Mouse (Mus musculus) ovary, adult 18-20 months (tissue): ENCODE results near the gene Tsks.

Source experiments
- DNase-seq: peaks from one replicate; pipeline ENCODE4 v3.0.0; 2022; ENCODE audit warnings: low spot score, mixed read lengths

Gene Tsks

DNA sequence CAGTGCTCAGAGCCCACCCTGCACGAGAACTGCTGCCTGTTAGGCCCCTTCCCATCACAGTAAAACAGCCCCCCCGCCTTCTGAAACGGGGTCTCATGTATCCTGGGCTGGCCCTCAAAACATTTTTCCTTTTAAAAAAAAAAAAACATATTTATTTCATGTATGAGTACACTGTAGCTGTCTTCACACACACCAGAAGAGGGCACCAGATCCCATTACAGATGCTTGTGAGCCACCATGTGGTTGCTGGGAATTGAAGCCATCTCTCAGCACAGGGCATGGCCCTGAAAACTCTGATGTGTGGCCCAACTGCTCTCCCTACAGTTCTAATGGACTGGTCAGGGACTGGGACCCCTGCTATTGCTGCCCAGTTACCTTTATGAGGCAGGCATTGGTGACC is 35.3 kb downstream of the Tsks start:
- no peak for DNase-seq

- DNase-seq = no peak
Measured at GRCm38 (mm10) chr7:44981539-44981938, 38.5 kb downstream of the Tsks start.

DNA sequence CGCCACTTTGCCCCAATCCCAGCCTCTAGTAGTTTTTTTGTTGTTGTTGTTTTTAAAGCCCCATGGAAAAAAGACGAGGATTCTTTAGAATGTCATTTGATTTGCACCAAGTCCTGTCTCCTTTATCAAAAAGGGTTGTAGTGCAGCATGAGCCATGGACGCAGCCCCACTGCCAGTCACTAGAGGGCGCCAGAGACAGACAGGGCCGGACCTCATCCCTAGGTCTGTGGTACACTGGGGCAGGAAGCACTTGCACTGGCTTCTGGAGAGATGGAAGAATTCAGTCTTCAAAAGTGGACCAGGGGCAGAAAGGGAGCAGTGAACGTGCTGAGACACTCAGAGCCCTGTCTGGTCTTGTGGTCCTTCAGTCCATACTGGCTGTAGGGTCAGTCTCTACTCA is 40.1 kb downstream of the Tsks start:
- peak; percentile 59 for DNase-seq

GRCm38 (mm10) chr7:44983944-44984832 is 41.2 kb downstream of the Tsks start:
- DNase-seq = no peak

DNA sequence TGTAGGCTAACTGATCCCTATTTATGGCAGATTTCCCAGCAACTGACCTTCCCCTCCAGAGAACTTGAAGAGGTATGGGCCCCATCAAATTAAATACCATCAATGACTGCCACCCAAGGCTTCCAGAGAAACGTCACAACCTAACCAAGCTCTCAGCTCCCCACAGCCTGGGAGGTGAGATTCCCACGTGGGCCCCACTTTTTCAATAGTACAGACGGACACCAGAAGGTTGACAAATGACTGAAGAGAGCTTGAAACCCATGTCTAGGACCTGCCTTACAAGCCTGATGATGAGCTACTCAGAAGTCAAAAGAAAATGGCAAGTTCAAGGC is 41.8 kb downstream of the Tsks start:
- DNase-seq = no peak

DNA sequence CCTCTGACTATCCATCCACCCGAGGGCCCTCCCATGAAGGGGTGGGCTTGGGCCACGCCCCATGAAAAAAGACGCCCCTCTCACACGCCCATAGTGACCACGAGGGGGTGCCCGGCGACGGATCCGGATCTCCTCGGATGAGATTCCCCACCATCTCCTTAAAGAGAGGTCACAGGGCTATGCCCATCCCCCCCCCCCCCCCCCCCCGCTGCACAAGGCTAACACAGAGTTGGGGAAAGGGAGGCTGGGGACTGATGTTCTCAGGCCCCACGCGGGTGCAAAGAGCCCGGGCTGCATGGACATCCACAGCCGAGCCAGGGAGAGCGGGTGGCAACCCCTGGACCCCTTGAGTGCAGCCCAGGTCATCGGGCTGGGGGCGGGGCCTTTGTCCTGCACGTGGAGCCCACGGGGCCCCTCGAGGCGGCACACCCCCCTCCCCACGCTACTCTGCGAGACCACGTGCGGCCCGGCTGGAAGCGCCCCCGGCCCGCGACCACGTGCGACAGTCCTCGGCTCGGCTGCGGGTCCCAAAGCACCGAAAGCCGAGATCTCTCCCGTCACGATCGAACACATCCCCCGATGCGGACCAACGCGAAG is 42.7 kb downstream of the Tsks start:
- peak; percentile 69 for DNase-seq

- peak; percentile 99 for DNase-seq
Measured at GRCm38 (mm10) chr7:44986192-44986878, 43.3 kb downstream of the Tsks start, which contains the start of gene Prmt1. Prmt1 (minus strand) TSS chr7:44986568.

DNA sequence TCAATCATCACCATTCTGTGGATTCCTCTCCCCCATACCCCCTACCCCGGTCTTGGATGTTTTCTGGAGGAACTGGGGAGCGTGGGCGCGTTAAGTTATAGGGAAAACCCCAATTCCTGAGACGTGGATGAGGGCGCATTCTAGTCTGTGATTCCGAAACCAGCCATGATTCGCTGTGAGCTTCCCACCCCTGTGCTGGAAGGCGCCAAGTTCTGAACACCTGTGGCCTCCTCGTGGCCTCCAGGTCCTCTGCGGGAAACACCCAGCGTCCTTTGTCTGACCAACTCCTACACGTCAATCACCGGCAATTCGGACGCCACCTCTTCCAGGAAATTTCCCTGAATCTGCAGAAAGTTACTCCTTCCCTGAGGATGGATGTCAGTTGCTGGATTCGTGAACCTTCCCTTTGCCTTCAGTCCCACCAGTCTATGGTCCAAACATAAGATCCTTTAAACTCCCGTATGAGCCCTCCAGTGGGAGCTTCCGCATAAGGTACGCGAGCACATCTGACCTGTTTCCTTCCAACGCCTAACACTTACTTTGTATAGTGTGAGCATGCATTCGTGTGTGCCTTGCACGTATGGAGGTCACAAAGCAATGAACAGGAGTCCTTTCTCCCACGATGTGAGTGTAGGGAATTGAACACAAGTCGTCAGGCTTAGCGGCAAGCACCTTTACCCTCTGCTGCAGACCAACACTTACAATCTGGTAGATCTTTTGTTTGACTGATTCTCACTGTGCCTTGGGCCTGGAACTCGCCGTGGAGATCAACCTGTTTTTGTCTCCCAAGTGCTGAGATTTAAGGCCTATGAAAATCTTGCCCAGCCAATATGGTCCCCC is 44.1 kb downstream of the Tsks start:
- no peak for DNase-seq

GRCm38 (mm10) chr7:44996672-44997071 is 53.7 kb downstream of the Tsks start:
- no peak for DNase-seq

- DNase-seq = peak; percentile 92
Measured at GRCm38 (mm10) chr7:44997231-44997939, 54.4 kb downstream of the Tsks start, which contains the start of gene Irf3. Irf3 (plus strand) TSS chr7:44997648.

DNA sequence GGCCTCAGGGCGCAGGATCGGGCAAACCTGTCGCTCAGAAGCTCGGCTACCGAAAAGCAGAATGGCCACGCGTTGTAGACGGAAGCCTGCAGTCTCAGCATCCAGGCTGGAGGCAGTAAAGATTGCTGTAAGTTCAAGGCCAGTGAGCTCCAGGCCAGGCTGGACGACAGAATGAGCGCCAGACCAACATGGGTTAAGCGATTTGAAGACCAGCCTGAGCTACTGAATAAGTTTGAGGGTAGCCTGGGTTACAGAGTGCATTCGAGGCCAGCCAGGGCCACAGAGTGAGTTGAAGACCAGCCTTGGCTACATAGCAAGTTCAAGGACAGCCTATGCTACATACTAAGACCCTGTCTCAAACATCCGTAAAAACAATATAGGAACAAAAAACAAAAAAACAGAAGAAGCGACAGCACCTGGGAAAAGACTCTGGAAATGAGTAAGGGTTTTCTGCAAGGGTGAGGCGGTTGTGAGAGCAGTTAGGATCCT is 55.0 kb downstream of the Tsks start:
- no peak for DNase-seq

DNA sequence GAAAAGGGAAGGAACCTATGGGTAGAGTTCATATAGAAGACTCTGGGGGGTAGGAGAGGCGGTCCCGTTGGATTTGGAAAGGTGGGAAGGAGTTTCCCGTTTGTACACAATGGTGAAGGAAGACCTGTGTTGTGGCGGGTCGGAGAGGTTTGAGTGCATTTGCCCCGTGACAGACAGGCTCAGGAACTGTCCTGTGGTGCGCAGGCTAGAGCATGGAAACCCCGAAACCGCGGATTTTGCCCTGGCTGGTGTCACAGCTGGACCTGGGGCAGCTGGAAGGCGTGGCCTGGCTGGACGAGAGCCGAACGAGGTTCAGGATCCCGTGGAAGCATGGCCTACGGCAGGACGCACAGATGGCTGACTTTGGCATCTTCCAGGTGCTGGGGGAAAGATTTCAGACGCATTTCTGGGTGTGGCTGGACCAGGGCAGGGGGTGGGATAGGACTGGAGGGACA is 55.5 kb downstream of the Tsks start, which contains the start of gene Bcl2l12:
TSS of gene Bcl2l12 (minus strand) at position 212 of the 455 bp plus-strand sequence.
- DNase-seq = no peak

GRCm38 (mm10) chr7:44999753-45000152 is 56.7 kb downstream of the Tsks start:
- DNase-seq = no peak

GRCm38 (mm10) chr7:45000539-45001114 is 57.6 kb downstream of the Tsks start:
- DNase-seq = no peak

DNA sequence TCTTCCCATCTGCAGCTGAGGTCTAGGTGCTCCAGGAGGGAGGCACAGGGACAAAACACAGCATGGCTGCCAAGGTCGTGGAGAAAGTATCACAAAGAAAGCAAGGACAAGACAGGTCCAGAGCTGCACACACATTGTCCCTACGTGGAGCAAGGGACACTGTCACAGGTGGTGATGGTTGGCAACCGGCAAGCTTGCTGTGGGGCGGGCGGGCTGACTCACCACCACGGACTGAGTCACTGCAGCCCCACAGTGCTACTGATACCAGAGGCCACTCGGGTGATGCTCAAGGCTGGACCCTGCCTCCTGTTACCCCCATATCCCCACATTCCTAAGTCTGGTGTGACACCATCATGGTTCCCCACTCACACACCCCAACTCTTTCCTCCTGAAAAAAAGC is 59.4 kb downstream of the Tsks start:
- no peak for DNase-seq

- no peak for DNase-seq
Measured at GRCm38 (mm10) chr7:45004546-45004945, 61.5 kb downstream of the Tsks start.

GRCm38 (mm10) chr7:45005321-45005992 is 62.5 kb downstream of the Tsks start:
- DNase-seq = no peak

DNA sequence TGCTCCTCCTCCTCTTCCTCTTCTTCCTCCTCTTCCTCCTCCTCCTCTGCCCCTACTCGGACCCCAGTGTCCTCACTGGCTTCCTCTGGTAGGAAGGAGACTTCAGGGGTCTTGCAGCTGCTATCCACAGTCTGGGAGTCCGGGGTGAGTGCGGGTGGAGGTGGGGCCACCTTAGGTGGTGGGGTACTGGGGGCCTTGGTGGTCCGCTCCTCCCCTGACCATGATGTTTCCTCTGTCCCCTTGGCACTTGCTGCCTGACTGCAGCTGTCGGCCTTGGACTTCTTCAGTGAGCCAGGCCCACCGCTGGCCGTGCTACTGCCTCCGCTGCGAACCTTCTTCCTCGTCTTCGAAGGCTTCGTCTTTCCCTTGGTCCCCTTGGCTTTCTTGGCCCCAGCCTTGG is 63.5 kb downstream of the Tsks start:
- no peak for DNase-seq

DNA sequence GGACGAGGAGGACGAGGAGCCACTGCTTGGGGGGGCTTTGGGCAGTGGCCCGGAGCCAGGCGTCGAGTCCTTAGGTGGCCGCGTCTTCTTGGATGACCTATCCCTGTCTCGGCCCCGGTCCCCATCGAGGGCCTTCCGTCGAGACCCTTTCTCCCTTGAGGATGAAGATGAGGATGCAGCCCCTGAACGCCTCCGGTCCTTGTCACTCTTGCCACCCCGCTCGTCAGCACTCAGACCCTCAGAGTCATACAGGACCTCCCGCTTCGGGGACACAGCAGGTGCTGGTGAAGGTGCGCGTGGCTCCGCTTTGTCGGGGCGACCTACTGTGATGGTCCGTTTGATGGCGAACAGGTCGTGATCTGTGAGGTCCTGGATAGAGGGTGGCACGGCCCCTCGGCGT is 64.1 kb downstream of the Tsks start:
- DNase-seq = no peak
